Mouse (Mus musculus) liver, embryonic 12.5 days (tissue): ENCODE measurements around the gene Glis1. TPM values are rescaled to one million over a fixed set of nuclear protein-coding genes. Genes with fewer than 3 reads are reported as not detected.

Experiments
- ATAC-seq: fragments of 200-750 bp; cut with Nextera tagmentation; 2 replicates; pipeline ENCODE4 v1.8.0; 2017; ENCODE audit warnings: moderate number of reproducible peaks, mild to moderate bottlenecking, moderate library complexity
- H3K27ac ChIP-seq: fragments of 300-500 bp; sonication (generic); 2 replicates; pipeline ENCODE4 v1.5.1; 2016; ENCODE audit warnings: mild to moderate bottlenecking
- H3K27me3 ChIP-seq: fragments of 300-500 bp; sonication (generic); replicated peaks from 2 replicates; pipeline ENCODE4 v1.6.1; 2016; ENCODE audit warnings: mild to moderate bottlenecking, moderate library complexity
- H3K36me3 ChIP-seq: fragments of 300-500 bp; sonication (generic); 2 replicates; pipeline ENCODE4 v1.6.1; 2016; ENCODE audit warnings: mild to moderate bottlenecking, moderate library complexity
- H3K4me1 ChIP-seq: fragments of 300-500 bp; sonication (generic); 2 replicates; pipeline ENCODE4 v1.6.1; 2016
- H3K4me2 ChIP-seq: fragments of 300-500 bp; sonication (generic); 2 replicates; pipeline ENCODE4 v1.6.1; 2016; ENCODE audit warnings: mild to moderate bottlenecking, moderate library complexity
- H3K4me3 ChIP-seq: fragments of 300-500 bp; sonication (generic); 2 replicates; pipeline ENCODE4 v1.5.1; 2016; ENCODE audit warnings: mild to moderate bottlenecking, moderate library complexity
- H3K9ac ChIP-seq: fragments of 300-500 bp; sonication (generic); 2 replicates; pipeline ENCODE4 v1.6.1; 2016; ENCODE audit warnings: mild to moderate bottlenecking, moderate library complexity
- H3K9me3 ChIP-seq: fragments of 300-500 bp; sonication (generic); replicated peaks from 2 replicates; pipeline ENCODE4 v1.6.1; 2016; ENCODE audit warnings: mild to moderate bottlenecking, moderate library complexity
- WGBS: fragments of 180-500 bp; shearing (Covaris S2); methylation state at CpG from one replicate; pipeline ENCODE4 v1.1.7; 2016; ENCODE audit not compliant: insufficient replicate concordance; 5-methylcytosine and 5-hydroxymethylcytosine counted together
- polyA plus RNA-seq: library from polyadenylated mRNA; unstranded; fragments of >200 nt; fragmentation: Nextera tagmentation; extraction: Ambion mirVana; gene quantifications from 2 replicates; pipeline ENCODE4 v1.2.1, GENCODE M21; 2016

The Glis1 gene
- polyA plus RNA-seq: 0.24 and 0.32 TPM in 2 replicates

- Histone ChIP-seq H3K9me3 (no peaks in the 10 kb centered on the region), H3K4me1 (peaks cover 22% of the 10 kb centered on the region), H3K27me3 (peaks cover 80% of the 10 kb centered on the region), H3K4me3 (peak within 1 kb of the TSS; percentile 62), H3K4me2 (peak within 1 kb of the TSS; percentile 83), H3K9ac (peak within 1 kb of the TSS; percentile 27), H3K27ac (no peak within 1 kb of the TSS), H3K36me3 (no peaks in the 10 kb centered on the region)
- under 1% methylated on average over 99 of the region's 112 CpGs for WGBS
- peak; percentile 80 for ATAC-seq
These were observed at the start of gene Glis1 for GRCm38 (mm10) chr4:107434356-107435237. TSS of gene Glis1 (plus strand) at chr4:107434591.

GRCm38 (mm10) chr4:107387038-107387437 is 47.4 kb upstream of the Glis1 start:
- no peak overlapping the region for H3K9ac ChIP-seq
- no peak overlapping the region for H3K4me2 ChIP-seq
- H3K36me3 ChIP-seq: peaks cover 95% of the 10 kb centered on the region
- no peak overlapping the region for H3K27ac ChIP-seq
- H3K4me1 ChIP-seq: no peaks in the 10 kb centered on the region
- no peaks in the 10 kb centered on the region for H3K27me3 ChIP-seq
- H3K9me3 ChIP-seq: no peaks in the 10 kb centered on the region
- ATAC-seq: no peak
- H3K4me3 ChIP-seq: no peak overlapping the region
- WGBS: 90% methylated on average over 4 of the region's 4 CpGs

- no peaks in the 10 kb centered on the region for H3K4me1 ChIP-seq
- H3K9ac ChIP-seq: no peak overlapping the region
- H3K4me3 ChIP-seq: no peak overlapping the region
- no peak overlapping the region for H3K27ac ChIP-seq
- H3K27me3 ChIP-seq: no peaks in the 10 kb centered on the region
- H3K4me2 ChIP-seq: no peak overlapping the region
- 87% methylated on average over 8 of the region's 8 CpGs for WGBS
- no peak for ATAC-seq
- H3K36me3 ChIP-seq: peaks cover 96% of the 10 kb centered on the region
- no peaks in the 10 kb centered on the region for H3K9me3 ChIP-seq
These were observed 46.9 kb upstream of the Glis1 start for GRCm38 (mm10) chr4:107387465-107387864.

- no peak for ATAC-seq
- H3K4me2 ChIP-seq: no peak overlapping the region
- peaks cover 96% of the 10 kb centered on the region for H3K36me3 ChIP-seq
- no peaks in the 10 kb centered on the region for H3K9me3 ChIP-seq
- H3K4me3 ChIP-seq: no peak overlapping the region
- no peaks in the 10 kb centered on the region for H3K27me3 ChIP-seq
- H3K9ac ChIP-seq: no peak overlapping the region
- no peaks in the 10 kb centered on the region for H3K4me1 ChIP-seq
- 75% methylated on average over 2 of the region's 2 CpGs for WGBS
- H3K27ac ChIP-seq: no peak overlapping the region
These were observed 46.1 kb upstream of the Glis1 start for GRCm38 (mm10) chr4:107388291-107388690.

GRCm38 (mm10) chr4:107389345-107389744 is 45.0 kb upstream of the Glis1 start:
- Histone ChIP-seq H3K4me2 (no peak overlapping the region), H3K27ac (no peak overlapping the region), H3K4me3 (no peak overlapping the region), H3K9me3 (no peaks in the 10 kb centered on the region), H3K4me1 (no peaks in the 10 kb centered on the region), H3K9ac (no peak overlapping the region), H3K27me3 (no peaks in the 10 kb centered on the region), H3K36me3 (peaks cover 97% of the 10 kb centered on the region)
- ATAC-seq: no peak
- 82% methylated on average over 3 of the region's 3 CpGs for WGBS

- no peak overlapping the region for H3K4me3 ChIP-seq
- no peak overlapping the region for H3K4me2 ChIP-seq
- H3K36me3 ChIP-seq: peaks cover 99% of the 10 kb centered on the region
- 85% methylated on average over 2 of the region's 2 CpGs for WGBS
- no peaks in the 10 kb centered on the region for H3K27me3 ChIP-seq
- H3K9ac ChIP-seq: no peak overlapping the region
- no peaks in the 10 kb centered on the region for H3K9me3 ChIP-seq
- H3K27ac ChIP-seq: no peak overlapping the region
- H3K4me1 ChIP-seq: no peaks in the 10 kb centered on the region
- ATAC-seq: no peak
These were observed 40.6 kb upstream of the Glis1 start for GRCm38 (mm10) chr4:107393771-107394170.

- Histone ChIP-seq H3K27me3 (no peaks in the 10 kb centered on the region), H3K4me1 (peaks cover 21% of the 10 kb centered on the region), H3K4me2 (no peak overlapping the region), H3K4me3 (no peak overlapping the region), H3K36me3 (peaks cover 32% of the 10 kb centered on the region), H3K27ac (no peak overlapping the region), H3K9me3 (no peaks in the 10 kb centered on the region), H3K9ac (no peak overlapping the region)
- ATAC-seq: no peak
- WGBS: 74% methylated on average over 4 of the region's 4 CpGs
These were observed 14.2 kb upstream of the Glis1 start for GRCm38 (mm10) chr4:107420202-107420601.

- 6% methylated on average over 14 of the region's 14 CpGs for WGBS
- peak overlapping the region; percentile 43 for H3K4me3 ChIP-seq
- H3K9ac ChIP-seq: peak overlapping the region; percentile 61; the same call in 1 of the 2 replicates
- H3K4me2 ChIP-seq: peak overlapping the region; percentile 76
- H3K4me1 ChIP-seq: peaks cover 21% of the 10 kb centered on the region
- H3K27me3 ChIP-seq: 0 out of 2 replicates have a peak, but pooled peaks cover 4% of the 10 kb centered on the region
- ATAC-seq: no peak
- H3K9me3 ChIP-seq: no peaks in the 10 kb centered on the region
- H3K27ac ChIP-seq: no peak overlapping the region
- peaks cover 21% of the 10 kb centered on the region for H3K36me3 ChIP-seq
These were observed 12.7 kb upstream of the Glis1 start for GRCm38 (mm10) chr4:107421711-107422110.

GRCm38 (mm10) chr4:107422176-107422575 is 12.2 kb upstream of the Glis1 start:
- Histone ChIP-seq H3K27me3 (0 out of 2 replicates have a peak, but pooled peaks cover 6% of the 10 kb centered on the region), H3K9me3 (no peaks in the 10 kb centered on the region), H3K9ac (no peak overlapping the region), H3K4me3 (no peak overlapping the region), H3K4me2 (peak overlapping the region; percentile 76), H3K27ac (no peak overlapping the region), H3K4me1 (peaks cover 21% of the 10 kb centered on the region), H3K36me3 (peaks cover 16% of the 10 kb centered on the region)
- no peak for ATAC-seq
- WGBS: 24% methylated on average over 6 of the region's 6 CpGs

GRCm38 (mm10) chr4:107425616-107426015 is 8.8 kb upstream of the Glis1 start:
- Histone ChIP-seq H3K4me2 (no peak overlapping the region), H3K36me3 (no peaks in the 10 kb centered on the region), H3K4me3 (no peak overlapping the region), H3K9me3 (no peaks in the 10 kb centered on the region), H3K27ac (no peak overlapping the region), H3K9ac (no peak overlapping the region), H3K4me1 (peaks cover 15% of the 10 kb centered on the region), H3K27me3 (peaks cover 11% of the 10 kb centered on the region; the same call in 1 of the 2 replicates)
- WGBS: 87% methylated on average over 12 of the region's 12 CpGs
- no peak for ATAC-seq

- 67% methylated on average over 9 of the region's 9 CpGs for WGBS
- no peaks in the 10 kb centered on the region for H3K36me3 ChIP-seq
- peaks cover 5% of the 10 kb centered on the region for H3K4me1 ChIP-seq
These were observed 7.8 kb upstream of the Glis1 start for GRCm38 (mm10) chr4:107426631-107427030.

GRCm38 (mm10) chr4:107432717-107433116 is 1.7 kb upstream of the Glis1 start:
- H3K36me3 ChIP-seq: no peaks in the 10 kb centered on the region
- peaks cover 62% of the 10 kb centered on the region for H3K27me3 ChIP-seq
- peaks cover 22% of the 10 kb centered on the region for H3K4me1 ChIP-seq
- 84% methylated on average over 5 of the region's 5 CpGs for whole genome bisulfite sequencing
- no peak for ATAC-seq
- H3K27ac ChIP-seq: no peak overlapping the region
- H3K4me2 ChIP-seq: no peak overlapping the region
- no peak overlapping the region for H3K4me3 ChIP-seq
- no peaks in the 10 kb centered on the region for H3K9me3 ChIP-seq
- no peak overlapping the region for H3K9ac ChIP-seq

More at GRCm38 (mm10) chr4:107426631-107427030, 7.8 kb upstream of the Glis1 start:
- ATAC-seq: no peak
- no peak overlapping the region for H3K4me3 ChIP-seq
- H3K9ac ChIP-seq: no peak overlapping the region
- no peak overlapping the region for H3K27ac ChIP-seq
- peaks cover 15% of the 10 kb centered on the region; the same call in 1 of the 2 replicates for H3K27me3 ChIP-seq
- no peak overlapping the region for H3K4me2 ChIP-seq
- no peaks in the 10 kb centered on the region for H3K9me3 ChIP-seq
